9 mouse cellular contexts compared by ENCODE assay signal in the genomic region with DNA sequence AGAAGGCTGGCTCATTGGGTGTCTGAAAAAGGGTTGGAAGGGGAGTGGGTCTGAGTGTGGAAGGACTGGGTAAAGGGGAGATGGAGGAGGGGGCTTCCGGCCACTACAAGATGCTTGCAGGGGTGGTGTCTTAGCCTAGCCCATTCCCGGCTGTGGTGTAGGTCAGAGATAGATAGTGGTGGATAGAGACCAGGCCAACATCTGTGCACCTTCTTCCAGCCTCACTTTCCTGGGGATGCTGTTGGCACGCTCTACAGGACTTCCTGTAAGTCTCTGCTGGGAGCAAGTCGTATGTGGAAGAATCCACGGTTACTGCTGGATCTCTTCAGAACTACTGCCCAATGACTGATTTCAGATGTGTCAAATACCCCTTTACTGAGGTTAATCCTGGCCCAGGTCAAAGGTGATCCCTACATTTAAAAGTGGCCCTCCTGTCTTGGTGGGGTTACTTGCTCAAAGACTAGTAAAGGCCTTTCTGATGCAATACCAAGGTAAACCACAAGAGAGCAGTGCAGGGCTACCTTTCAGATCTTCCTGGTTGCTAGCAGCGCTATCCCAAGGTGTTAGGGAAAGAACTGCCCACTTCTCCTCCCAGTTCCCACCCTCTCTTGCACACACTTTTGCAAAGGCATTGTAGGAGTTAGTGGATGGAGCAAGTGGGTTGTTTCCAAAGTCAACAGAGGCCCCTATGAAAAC.
A peak's percentile ranks its signal among the peaks of the same experiment; 100 is the strongest.
DNase-seq lines count a peak whose midpoint lies in the region; ATAC-seq and TF ChIP-seq lines count a peak whose summit lies in the region.
"Had no signal": no experiment of that assay in that cellular context is flagged by ENCODE, and none has a peak within 500 bp of the region (broad histone marks: within the 10 kb centered on the region; RNA-seq: fewer than 3 reads in every experiment).

No protein-coding gene starts in this region.

- no peak overlapping the region for H3K27ac ChIP-seq in embryonic facial prominence, embryonic 11.5 days (replicated peaks; ENCODE audit: low read depth, low read length)
- no peak overlapping the region for H3K27ac ChIP-seq in heart, embryonic 12.5 days (ENCODE audit: poor library complexity, severe bottlenecking)
- H3K27ac ChIP-seq in kidney, embryonic 15.5 days = 0 out of 2 replicates have a peak overlapping the region, but pooled peaks have one; percentile 18
- no peak overlapping the region for H3K27ac ChIP-seq in limb, embryonic 15.5 days
- no peak overlapping the region; the same call in 1 of the 2 replicates for H3K27ac ChIP-seq in stomach, embryonic 14.5 days (ENCODE audit: low read length)
- H3K27ac ChIP-seq: embryonic facial prominence, embryonic 13.5 days had no signal

- no peaks in the 10 kb centered on the region for H3K79me2 ChIP-seq in C2C12 (ENCODE audit: control insufficient read depth, insufficient read depth)

- H3K79me3 ChIP-seq in C2C12 (ENCODE audit: low read depth) = no peaks in the 10 kb centered on the region

- H3K4me1 ChIP-seq in embryonic facial prominence, embryonic 11.5 days (ENCODE audit: control insufficient read depth, insufficient read depth, low read length) = no peaks in the 10 kb centered on the region
- H3K4me1 ChIP-seq in heart, embryonic 12.5 days (replicated peaks) = 0 out of 2 replicates have a peak, but pooled peaks cover 8% of the 10 kb centered on the region
- peaks cover 10% of the 10 kb centered on the region for H3K4me1 ChIP-seq in kidney, embryonic 15.5 days
- peaks cover 20% of the 10 kb centered on the region; the same call in 1 of the 2 replicates for H3K4me1 ChIP-seq in limb, embryonic 15.5 days
- 0 out of 2 replicates have a peak, but pooled peaks cover 3% of the 10 kb centered on the region for H3K4me1 ChIP-seq in stomach, embryonic 14.5 days (ENCODE audit: control insufficient read depth, insufficient read depth, low read length)

- no peaks in the 10 kb centered on the region for H3K36me3 ChIP-seq in C2C12 (ENCODE audit: control insufficient read depth, insufficient read depth)
- no peaks in the 10 kb centered on the region for H3K36me3 ChIP-seq in embryonic facial prominence, embryonic 11.5 days (replicated peaks; ENCODE audit: control insufficient read depth, insufficient read depth, low read depth, low read length)
- no peaks in the 10 kb centered on the region for H3K36me3 ChIP-seq in heart, embryonic 12.5 days
- H3K36me3 ChIP-seq in kidney, embryonic 15.5 days = no peaks in the 10 kb centered on the region
- no peaks in the 10 kb centered on the region for H3K36me3 ChIP-seq in limb, embryonic 15.5 days
- H3K36me3 ChIP-seq in stomach, embryonic 14.5 days (ENCODE audit: control insufficient read depth, insufficient read depth, low read length) = 0 out of 2 replicates have a peak, but pooled peaks cover under 1% of the 10 kb centered on the region
- H3K36me3 ChIP-seq: embryonic facial prominence, embryonic 13.5 days had no signal

- no peak overlapping the region for H3K4me3 ChIP-seq in C2C12 (ENCODE audit: insufficient read depth, poor library complexity, severe bottlenecking)
- no peak overlapping the region for H3K4me3 ChIP-seq in embryonic facial prominence, embryonic 11.5 days (ENCODE audit: low read depth, low read length)
- H3K4me3 ChIP-seq in heart, embryonic 12.5 days = no peak overlapping the region
- no peak overlapping the region for H3K4me3 ChIP-seq in kidney, embryonic 15.5 days (replicated peaks)
- no peak overlapping the region for H3K4me3 ChIP-seq in limb, embryonic 15.5 days
- H3K4me3 ChIP-seq in stomach, embryonic 14.5 days (ENCODE audit: low read depth, low read length) = no peak overlapping the region
- H3K4me3 ChIP-seq: embryonic facial prominence, embryonic 13.5 days had no signal

- no peaks in the 10 kb centered on the region for H3K9me3 ChIP-seq in embryonic facial prominence, embryonic 11.5 days (replicated peaks; ENCODE audit: control insufficient read depth, low read length)
- no peaks in the 10 kb centered on the region for H3K9me3 ChIP-seq in heart, embryonic 12.5 days (replicated peaks)
- H3K9me3 ChIP-seq in kidney, embryonic 15.5 days (replicated peaks) = no peaks in the 10 kb centered on the region
- H3K9me3 ChIP-seq in limb, embryonic 15.5 days = no peaks in the 10 kb centered on the region
- no peaks in the 10 kb centered on the region for H3K9me3 ChIP-seq in stomach, embryonic 14.5 days (ENCODE audit: control insufficient read depth, low read depth, low read length)
- H3K9me3 ChIP-seq: embryonic facial prominence, embryonic 13.5 days had no signal

- no peak overlapping the region for H3K4me2 ChIP-seq in embryonic facial prominence, embryonic 11.5 days (ENCODE audit: low read depth, low read length)
- no peak overlapping the region for H3K4me2 ChIP-seq in heart, embryonic 12.5 days
- H3K4me2 ChIP-seq in kidney, embryonic 15.5 days = no peak overlapping the region
- no peak overlapping the region for H3K4me2 ChIP-seq in limb, embryonic 15.5 days
- no peak overlapping the region for H3K4me2 ChIP-seq in stomach, embryonic 14.5 days (replicated peaks; ENCODE audit: low read depth, low read length)
- H3K4me2 ChIP-seq: embryonic facial prominence, embryonic 13.5 days had no signal

- no peak overlapping the region for H3K9ac ChIP-seq in embryonic facial prominence, embryonic 11.5 days (replicated peaks; ENCODE audit: low read length)
- no peak overlapping the region for H3K9ac ChIP-seq in heart, embryonic 12.5 days
- H3K9ac ChIP-seq in kidney, embryonic 15.5 days = no peak overlapping the region
- no peak overlapping the region for H3K9ac ChIP-seq in limb, embryonic 15.5 days
- no peak overlapping the region for H3K9ac ChIP-seq in stomach, embryonic 14.5 days (replicated peaks; ENCODE audit: low read depth, low read length)
- H3K9ac ChIP-seq: embryonic facial prominence, embryonic 13.5 days had no signal

- peak; percentile 71 to 80 for DNase-seq in adrenal gland, postnatal 36 days
- DNase-seq in embryonic facial prominence, embryonic 11.5 days (ENCODE audit: low spot score) = peak; percentile 94
- peak; percentile 87 for DNase-seq in naive thymus-derived CD4-positive, alpha-beta T cell, adult 2 months (ENCODE audit: low read depth)

- H3K27me3 ChIP-seq in C2C12 (ENCODE audit: control insufficient read depth, insufficient read depth, insufficient read length) = peaks cover 14% of the 10 kb centered on the region
- no peaks in the 10 kb centered on the region for H3K27me3 ChIP-seq in embryonic facial prominence, embryonic 11.5 days (ENCODE audit: control insufficient read depth, insufficient read depth, low read length)
- H3K27me3 ChIP-seq in heart, embryonic 12.5 days (replicated peaks) = peaks cover 5% of the 10 kb centered on the region
- H3K27me3 ChIP-seq in kidney, embryonic 15.5 days = 0 out of 2 replicates have a peak, but pooled peaks cover 5% of the 10 kb centered on the region
- H3K27me3 ChIP-seq in limb, embryonic 15.5 days = 0 out of 2 replicates have a peak, but pooled peaks cover 4% of the 10 kb centered on the region
- H3K27me3 ChIP-seq in stomach, embryonic 14.5 days (ENCODE audit: control insufficient read depth, insufficient read depth, low read length) = no peaks in the 10 kb centered on the region

- WGBS in embryonic facial prominence, embryonic 11.5 days = 58% methylated on average over 6 of the region's 6 CpGs
- WGBS in heart, embryonic 12.5 days = 56% methylated on average over 6 of the region's 6 CpGs
- WGBS in kidney, embryonic 15.5 days = 64% methylated on average over 6 of the region's 6 CpGs
- 57% methylated on average over 6 of the region's 6 CpGs for WGBS in limb, embryonic 15.5 days
- 60% methylated on average over 6 of the region's 6 CpGs for WGBS in stomach, embryonic 14.5 days

- TF ChIP-seq CTCF in C2C12 (IDR thresholded peaks at IDR 0.05; ENCODE audit: control insufficient read depth, insufficient read depth, insufficient read length) = peak; percentile 71

- 0 out of 2 replicates have a peak, but pooled peaks have one; percentile 35 for ATAC-seq in embryonic facial prominence, embryonic 11.5 days (replicated peaks; ENCODE audit: insufficient number of reproducible peaks, low FRiP score, low TSS enrichment, low read depth)
- ATAC-seq in heart, embryonic 12.5 days (ENCODE audit: insufficient number of reproducible peaks, low FRiP score) = peak; percentile 23; the same call in 1 of the 2 replicates
- peak; percentile 68 for ATAC-seq in kidney, embryonic 15.5 days (replicated peaks; ENCODE audit: low FRiP score)
- ATAC-seq in limb, embryonic 15.5 days (ENCODE audit: insufficient number of reproducible peaks, low FRiP score, low TSS enrichment, low read depth) = 0 out of 2 replicates have a peak, but pooled peaks have one; percentile 57
- ATAC-seq in stomach, embryonic 14.5 days (ENCODE audit: insufficient number of reproducible peaks, insufficient read depth, low FRiP score, low read depth) = peak; percentile 57; the same call in 1 of the 2 replicates

- H3ac ChIP-seq in C2C12 (ENCODE audit: control insufficient read depth, insufficient read length, low read depth) = no peak overlapping the region

TF ChIP-seq in C2C12, 6 proteins besides CTCF, POLR2A, EP300 and RAD21:
- TF ChIP-seq CEBPB (IDR thresholded peaks at IDR 0.05; ENCODE audit: low read depth) = peak; percentile 61
- no peak for TF ChIP-seq MAX (IDR thresholded peaks at IDR 0.05)
